Mouse (Mus musculus) hindbrain, embryonic 10.5 days (tissue): Measurements from ENCODE around the gene Tm2d1. TPM values are rescaled to one million over a fixed set of nuclear protein-coding genes. Genes with fewer than 3 reads are reported as not detected.

Experiments
- DNase-seq: peaks from one replicate; pipeline ENCODE4 v3.0.0-alpha.2; 2017; ENCODE audit warnings: low spot score
- H3K27ac ChIP-seq: fragments of 300-500 bp; sonication (generic); 2 replicates; pipeline ENCODE4 v1.5.1; 2016; ENCODE audit warnings: mild to moderate bottlenecking, moderate library complexity
- H3K27me3 ChIP-seq: fragments of 300-500 bp; sonication (generic); 2 replicates; pipeline ENCODE4 v1.6.1; 2016; ENCODE audit warnings: mild to moderate bottlenecking; ENCODE audit not compliant: poor library complexity, insufficient read depth, severe bottlenecking
- H3K36me3 ChIP-seq: fragments of 300-500 bp; sonication (generic); 2 replicates; pipeline ENCODE4 v1.6.1; 2016; ENCODE audit warnings: mild to moderate bottlenecking, moderate library complexity
- H3K4me1 ChIP-seq: fragments of 300-500 bp; sonication (generic); replicated peaks from 2 replicates; pipeline ENCODE4 v1.6.1; 2016; ENCODE audit warnings: mild to moderate bottlenecking
- H3K4me3 ChIP-seq: fragments of 300-500 bp; sonication (generic); 2 replicates; pipeline ENCODE4 v1.5.1; 2016; ENCODE audit warnings: mild to moderate bottlenecking, moderate library complexity
- H3K9me3 ChIP-seq: fragments of 300-500 bp; sonication (generic); 2 replicates; pipeline ENCODE4 v1.6.1; 2016; ENCODE audit warnings: mild to moderate bottlenecking, moderate library complexity
- WGBS: fragments of 180-500 bp; shearing (Covaris S2); methylation state at CpG from one replicate; pipeline ENCODE4 v1.1.7; 2016; 5-methylcytosine and 5-hydroxymethylcytosine counted together
- polyA plus RNA-seq: library from polyadenylated mRNA; unstranded; fragments of >200 nt; fragmentation: Nextera tagmentation; extraction: Ambion mirVana; gene quantifications from 2 replicates; pipeline ENCODE4 v1.2.1, GENCODE M21; 2016

The Tm2d1 gene
- polyA plus RNA-seq, 1 experiment from 2014 or later, result 101 TPM

GRCm38 (mm10) chr4:98358034-98358809 is 24.9 kb downstream of the Tm2d1 start:
- WGBS, result 94% methylated on average over 9 of the region's 9 CpGs
- H3K4me3 ChIP-seq, result no peak overlapping the region
- no peaks in the 10 kb centered on the region for H3K4me1 ChIP-seq
- H3K27me3 ChIP-seq, result no peaks in the 10 kb centered on the region
- DNase-seq, result no peak
- H3K36me3 ChIP-seq, result peaks cover 69% of the 10 kb centered on the region
- H3K9me3 ChIP-seq, result no peaks in the 10 kb centered on the region
- H3K27ac ChIP-seq, result no peak overlapping the region

- Histone ChIP-seq H3K36me3 (0 out of 2 replicates have a peak, but pooled peaks cover 7% of the 10 kb centered on the region), H3K27me3 (no peaks in the 10 kb centered on the region), H3K27ac (no peak overlapping the region), H3K9me3 (no peaks in the 10 kb centered on the region), H3K4me1 (no peaks in the 10 kb centered on the region), H3K4me3 (no peak overlapping the region)
- DNase-seq, result no peak
- 94% methylated on average over 5 of the region's 5 CpGs for whole genome bisulfite sequencing
Observed at GRCm38 (mm10) chr4:98348580-98348979, 34.5 kb downstream of the Tm2d1 start.

DNA sequence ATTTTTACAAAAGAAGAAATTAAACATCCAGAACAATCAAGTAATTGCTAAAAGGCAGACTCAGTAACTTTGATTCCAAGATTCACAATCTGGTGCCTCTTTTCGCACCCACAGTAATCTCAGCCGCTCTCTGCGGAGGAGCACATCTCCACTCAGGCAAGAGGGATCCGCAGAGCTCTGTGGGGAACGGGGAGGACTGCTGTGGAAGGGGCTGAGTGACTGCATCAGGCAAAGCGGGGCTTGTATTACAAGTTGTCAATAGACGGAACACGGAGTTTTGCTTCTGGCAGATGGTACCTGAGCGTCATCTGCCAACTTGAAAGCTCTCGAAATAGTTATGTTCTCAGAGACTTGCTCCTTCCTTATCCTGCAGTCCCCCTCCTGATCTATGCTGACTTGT is 37.3 kb downstream of the Tm2d1 start:
- Histone ChIP-seq H3K4me3 (no peak overlapping the region), H3K27ac (no peak overlapping the region), H3K4me1 (no peaks in the 10 kb centered on the region), H3K27me3 (no peaks in the 10 kb centered on the region), H3K36me3 (no peaks in the 10 kb centered on the region), H3K9me3 (no peaks in the 10 kb centered on the region)
- WGBS, result 93% methylated on average over 10 of the region's 10 CpGs
- no peak for DNase-seq

DNA sequence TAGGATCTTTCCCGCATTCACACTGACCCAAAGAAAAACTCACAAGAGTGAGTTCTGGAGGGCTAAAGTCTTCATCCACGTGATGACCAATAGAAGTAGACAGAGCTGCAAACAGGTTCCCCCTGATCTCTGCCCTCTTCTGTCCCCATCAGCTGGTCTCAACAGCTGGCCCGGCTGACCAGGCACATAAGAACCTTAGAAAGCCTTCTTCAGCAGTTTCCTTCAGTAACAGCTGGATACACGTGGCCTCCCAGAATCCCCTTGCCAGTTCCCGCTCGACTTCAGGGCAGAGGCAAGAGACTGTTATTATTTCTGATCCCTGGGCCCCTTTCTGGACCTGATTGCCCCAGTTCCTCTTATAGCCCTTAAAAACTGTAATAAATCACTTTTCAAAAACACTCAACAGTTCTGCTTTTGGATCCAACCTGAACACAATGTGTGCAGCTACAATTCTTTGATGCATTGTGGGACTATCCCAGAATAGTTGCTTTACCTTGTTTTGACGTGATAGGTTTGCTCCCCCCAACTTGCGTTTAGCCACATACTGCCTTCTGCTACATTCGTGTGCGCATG is 43.0 kb downstream of the Tm2d1 start:
- DNase-seq, result no peak
- H3K9me3 ChIP-seq, result no peaks in the 10 kb centered on the region
- 85% methylated on average over 10 of the region's 10 CpGs for WGBS
- H3K4me1 ChIP-seq, result peaks cover 28% of the 10 kb centered on the region
- no peaks in the 10 kb centered on the region for H3K27me3 ChIP-seq
- no peaks in the 10 kb centered on the region for H3K36me3 ChIP-seq
- H3K4me3 ChIP-seq, result no peak overlapping the region
- no peak overlapping the region for H3K27ac ChIP-seq

GRCm38 (mm10) chr4:98338636-98339630 is 44.2 kb downstream of the Tm2d1 start:
- no peaks in the 10 kb centered on the region for H3K27me3 ChIP-seq
- peaks cover 32% of the 10 kb centered on the region for H3K4me1 ChIP-seq
- no peak for DNase-seq
- WGBS, result 61% methylated on average over 14 of the region's 14 CpGs
- H3K4me3 ChIP-seq, result no peak overlapping the region
- no peaks in the 10 kb centered on the region for H3K9me3 ChIP-seq
- H3K36me3 ChIP-seq, result no peaks in the 10 kb centered on the region
- peak overlapping the region; percentile 25; the same call in 1 of the 2 replicates for H3K27ac ChIP-seq

DNA sequence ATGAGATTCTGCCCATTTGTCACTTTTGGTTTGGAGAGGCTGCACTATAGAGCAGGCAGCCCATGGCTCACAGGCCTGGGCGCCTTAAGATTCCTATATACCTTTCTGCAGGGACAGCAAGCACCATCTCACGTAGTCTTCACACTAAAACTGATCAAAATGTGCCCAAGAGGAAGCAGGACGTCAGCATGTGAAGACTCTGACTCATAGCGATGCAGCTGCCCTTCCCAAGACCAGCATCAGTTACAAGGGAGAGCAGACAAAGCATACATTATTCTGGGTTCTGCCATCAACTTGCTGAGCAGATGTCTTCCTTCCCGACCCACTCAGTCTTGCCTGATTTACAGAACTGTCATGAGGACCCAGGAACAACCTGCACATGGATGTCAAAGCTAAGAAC is 45.9 kb downstream of the Tm2d1 start:
- H3K27ac ChIP-seq, result no peak overlapping the region

DNA sequence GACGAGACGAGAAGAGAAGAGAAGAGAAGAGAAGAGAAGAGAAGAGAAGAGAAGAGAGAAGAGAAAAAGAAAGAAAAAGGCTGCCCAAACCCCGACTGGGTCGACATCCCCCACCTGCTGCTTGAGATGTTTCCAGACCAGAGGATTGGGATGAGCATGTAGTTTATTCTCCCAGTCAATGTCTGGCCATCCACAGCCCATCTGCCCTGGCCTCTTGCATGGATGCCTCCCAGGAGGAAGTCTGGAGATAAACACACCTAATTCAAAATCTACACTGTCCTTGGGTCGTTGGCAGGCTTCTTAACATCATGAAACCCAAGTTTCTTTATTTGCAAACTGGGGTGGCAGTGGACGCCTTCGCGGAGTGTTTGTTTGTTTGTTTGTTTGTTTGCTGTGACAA is 47.4 kb downstream of the Tm2d1 start:
- Histone ChIP-seq H3K4me3 (no peak overlapping the region), H3K36me3 (no peaks in the 10 kb centered on the region), H3K27me3 (no peaks in the 10 kb centered on the region), H3K4me1 (peaks cover 32% of the 10 kb centered on the region), H3K9me3 (no peaks in the 10 kb centered on the region), H3K27ac (no peak overlapping the region)
- no peak for DNase-seq
- WGBS, result 88% methylated on average over 8 of the region's 8 CpGs

More for the DNA sequence above, 45.9 kb downstream of the Tm2d1 start:
- no peak overlapping the region for H3K4me3 ChIP-seq
- H3K36me3 ChIP-seq, result no peaks in the 10 kb centered on the region
- H3K9me3 ChIP-seq, result no peaks in the 10 kb centered on the region
- H3K4me1 ChIP-seq, result peaks cover 32% of the 10 kb centered on the region
- no peaks in the 10 kb centered on the region for H3K27me3 ChIP-seq
- 77% methylated on average over 5 of the region's 5 CpGs for WGBS
- DNase-seq, result no peak

DNA sequence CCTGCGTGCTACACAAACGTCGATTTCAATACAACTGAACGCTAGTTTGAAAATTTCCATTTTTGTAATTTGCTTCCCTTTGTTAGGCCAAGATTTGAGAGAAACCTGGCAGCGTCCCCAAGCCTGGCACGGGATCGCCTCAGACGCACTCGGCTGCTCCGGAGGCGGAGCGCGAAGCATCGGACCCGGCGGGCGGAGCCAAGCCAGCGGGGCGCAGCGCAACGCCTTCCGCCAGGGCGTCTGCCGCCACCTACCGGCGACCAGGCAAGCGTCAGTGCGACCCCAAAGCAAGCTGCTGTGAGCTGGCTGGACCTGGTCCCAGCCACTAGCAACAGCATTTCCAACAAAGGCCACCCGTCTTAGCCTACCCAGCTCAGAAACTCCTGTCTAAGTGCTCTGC is 60.9 kb downstream of the Tm2d1 start:
- H3K4me1 ChIP-seq, result peaks cover 22% of the 10 kb centered on the region
- H3K4me3 ChIP-seq, result peak overlapping the region; percentile 54
- DNase-seq, result peak; percentile 91
- WGBS, result under 1% methylated on average over 29 of the region's 29 CpGs
- no peaks in the 10 kb centered on the region for H3K36me3 ChIP-seq
- peaks cover 18% of the 10 kb centered on the region for H3K27me3 ChIP-seq
- peak overlapping the region; percentile 89 for H3K27ac ChIP-seq
- peaks cover 4% of the 10 kb centered on the region; the same call in 1 of the 2 replicates for H3K9me3 ChIP-seq

DNA sequence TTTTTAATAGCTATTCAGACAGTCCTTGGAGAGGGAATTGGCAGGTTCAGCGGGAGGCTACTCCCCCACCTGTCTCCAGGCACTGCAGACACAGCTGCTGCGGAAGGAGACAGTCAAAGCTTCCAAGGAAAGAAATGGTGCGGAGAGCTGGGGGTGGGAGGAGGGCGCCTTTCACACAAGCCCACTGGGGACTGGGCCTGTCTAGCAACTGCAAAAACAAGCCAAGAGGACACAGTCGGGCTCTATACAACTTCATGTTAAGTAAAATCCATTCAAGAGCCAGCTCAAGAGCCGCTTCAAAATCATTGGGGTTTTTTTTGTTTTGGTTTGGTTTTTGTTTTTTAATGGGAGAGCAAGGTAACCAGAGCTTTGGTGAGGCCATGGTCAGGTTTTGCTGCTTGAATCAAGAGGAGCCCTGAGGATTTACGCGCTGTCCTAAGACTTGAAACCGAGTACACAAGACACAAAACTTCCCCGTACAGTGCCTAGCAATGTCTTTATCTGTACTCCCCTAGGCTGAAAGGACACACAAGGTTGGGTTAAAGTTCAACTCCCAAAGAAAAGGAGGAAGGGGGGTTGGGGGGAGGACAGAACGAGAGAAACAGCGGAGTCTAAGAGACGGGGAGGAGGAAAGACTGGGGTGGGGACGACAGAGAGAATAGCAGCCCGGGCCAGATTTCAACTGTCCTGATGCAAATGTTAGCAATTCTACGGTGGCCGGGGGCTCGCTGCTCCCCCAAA is 61.6 kb downstream of the Tm2d1 start:
- 2% methylated on average over 18 of the region's 18 CpGs for WGBS
- peaks cover 18% of the 10 kb centered on the region for H3K27me3 ChIP-seq
- peaks cover 4% of the 10 kb centered on the region; the same call in 1 of the 2 replicates for H3K9me3 ChIP-seq
- H3K4me1 ChIP-seq, result peaks cover 22% of the 10 kb centered on the region
- H3K4me3 ChIP-seq, result peak overlapping the region; percentile 54
- peak; percentile 60 for DNase-seq
- peak overlapping the region; percentile 89 for H3K27ac ChIP-seq
- H3K36me3 ChIP-seq, result no peaks in the 10 kb centered on the region

DNA sequence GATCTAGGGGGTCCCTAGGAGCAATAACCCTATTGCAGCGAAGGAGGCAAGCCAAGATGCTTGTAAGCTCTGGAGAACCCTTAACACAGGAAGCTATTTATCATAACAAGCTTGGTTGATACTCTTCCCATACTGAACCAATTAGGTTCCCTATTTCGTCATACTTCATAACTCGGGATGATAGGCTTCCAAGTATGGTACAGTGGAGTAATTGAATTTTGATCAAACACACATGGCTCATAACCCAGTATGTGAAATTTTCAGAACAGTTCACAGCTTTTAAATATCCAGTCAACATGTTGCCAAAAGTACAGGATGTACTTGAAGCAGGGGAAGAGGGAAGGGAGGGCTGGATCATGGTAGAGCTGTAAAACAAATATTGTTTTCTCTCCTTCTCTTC is 64.3 kb downstream of the Tm2d1 start:
- H3K27ac ChIP-seq, result no peak overlapping the region
- no peak overlapping the region for H3K4me3 ChIP-seq
- 77% methylated on average over 3 of the region's 3 CpGs for WGBS
- H3K9me3 ChIP-seq, result no peaks in the 10 kb centered on the region
- H3K27me3 ChIP-seq, result peaks cover 15% of the 10 kb centered on the region
- H3K4me1 ChIP-seq, result peaks cover 22% of the 10 kb centered on the region
- DNase-seq, result no peak
- no peaks in the 10 kb centered on the region for H3K36me3 ChIP-seq

GRCm38 (mm10) chr4:98317149-98317548 is 66.0 kb downstream of the Tm2d1 start:
- no peak for DNase-seq
- Histone ChIP-seq H3K27me3 (peaks cover 14% of the 10 kb centered on the region), H3K27ac (no peak overlapping the region), H3K36me3 (no peaks in the 10 kb centered on the region), H3K9me3 (no peaks in the 10 kb centered on the region), H3K4me1 (peaks cover 17% of the 10 kb centered on the region), H3K4me3 (no peak overlapping the region)
- 93% methylated on average over 2 of the region's 2 CpGs for WGBS
